Mouse (Mus musculus) spleen, adult 2 months (tissue): Measurements from ENCODE around the gene Ugt2b35.

ENCODE experiments used
- CTCF ChIP-seq: fragments of 200-500 bp; IDR thresholded peaks from 2 replicates; pipeline ENCODE4 v1.5.1; 2011; ENCODE audit warnings: mild to moderate bottlenecking, inconsistent platforms; ENCODE audit not compliant: insufficient read depth, insufficient read length, insufficient replicate concordance; ENCODE audit errors: extremely low read depth
- POLR2A ChIP-seq: fragments of 200-500 bp; IDR thresholded peaks from 2 replicates; pipeline ENCODE4 v1.6.1; 2011; ENCODE audit warnings: low read depth, low read length, inconsistent platforms

DNA sequence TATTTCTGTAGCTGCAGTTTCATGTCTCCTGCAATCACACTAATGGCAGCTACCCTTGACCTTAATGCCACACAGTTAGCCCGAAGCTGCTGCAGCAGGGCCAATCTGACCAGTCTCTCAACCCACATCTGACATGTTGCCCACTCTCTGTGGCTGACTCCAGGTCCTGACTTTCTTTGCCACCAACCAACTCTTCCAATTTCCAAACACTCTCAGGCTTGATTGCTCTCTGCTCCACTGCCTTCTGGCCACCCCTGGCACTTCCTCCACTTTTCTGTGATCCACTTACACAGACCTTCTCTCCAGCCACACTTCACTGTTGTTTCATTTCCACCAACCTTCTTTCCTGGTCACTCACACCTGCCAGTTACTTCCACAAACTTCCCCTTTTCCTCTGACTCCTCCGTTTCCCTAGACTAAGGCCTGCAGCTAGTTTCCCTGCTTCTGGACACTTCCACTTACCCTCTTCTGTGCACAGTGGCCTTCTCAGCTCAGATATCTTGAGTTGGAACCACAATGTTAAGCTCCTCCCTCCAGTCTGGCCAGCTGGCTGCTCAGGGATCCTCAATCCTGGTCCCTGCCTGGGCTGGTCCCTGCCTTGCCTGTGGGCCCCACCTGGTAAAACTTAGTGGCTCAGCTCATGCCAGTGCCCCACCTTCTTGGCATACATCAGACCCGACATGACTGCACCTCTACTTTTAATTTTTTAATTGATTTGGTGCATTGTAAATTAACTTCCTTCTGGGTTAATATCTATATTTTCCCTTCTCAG is 38.9 kb upstream of the Ugt2b35 start:
- no peak for TF ChIP-seq CTCF
- no peak for TF ChIP-seq POLR2A
